Mouse (Mus musculus) right cerebral cortex, postnatal 25 days (tissue): Measurements from ENCODE around the gene Flna.

Experiments used
- DNase-seq: peaks from one replicate; pipeline ENCODE4 v3.0.0; 2022

Flna gene

DNA sequence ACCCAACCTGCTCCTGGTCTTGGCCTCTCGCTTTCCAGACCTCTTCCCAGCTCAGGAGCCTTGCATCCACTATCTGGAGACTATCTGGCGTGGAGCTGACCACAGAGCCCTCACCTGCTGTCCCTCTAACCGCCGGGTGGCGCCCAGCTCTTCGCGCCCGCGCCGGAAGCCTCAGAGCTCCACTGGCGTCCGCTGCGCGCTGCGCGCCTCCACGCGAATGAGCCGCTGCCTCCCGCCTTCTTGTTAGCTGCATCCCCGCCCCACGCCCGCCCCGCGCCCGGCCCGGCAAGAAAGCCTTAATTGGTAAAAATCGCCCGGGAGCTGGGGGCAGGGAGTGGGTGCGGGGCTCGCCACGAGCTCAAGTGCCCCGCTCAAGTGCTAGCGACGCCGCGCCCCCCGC lies at the start of gene Flna:
Flna (minus strand) TSS at position 206 of the 400 bp plus-strand sequence.
- peak; percentile 58 for DNase-seq

DNA sequence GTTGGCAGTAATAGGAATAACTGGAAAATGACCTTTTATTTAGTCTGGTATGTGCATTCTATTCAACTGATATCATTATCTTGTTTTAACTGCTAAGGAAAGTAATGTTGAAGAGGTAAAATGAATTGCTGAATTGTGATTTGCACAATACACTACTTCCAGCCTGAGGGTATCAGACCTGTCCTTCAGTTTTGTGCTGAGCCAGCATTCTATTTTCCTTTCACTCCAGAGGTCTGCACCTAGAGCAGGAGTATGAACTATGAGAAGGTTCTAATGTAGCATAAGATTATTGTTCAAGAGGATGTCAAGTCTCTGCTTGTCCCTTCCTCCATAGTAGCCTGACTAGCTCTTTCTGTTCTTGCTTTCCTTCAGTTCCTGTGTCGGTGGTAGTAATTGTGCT lies 48.7 kb upstream of the Flna start:
- no peak for DNase-seq

DNA sequence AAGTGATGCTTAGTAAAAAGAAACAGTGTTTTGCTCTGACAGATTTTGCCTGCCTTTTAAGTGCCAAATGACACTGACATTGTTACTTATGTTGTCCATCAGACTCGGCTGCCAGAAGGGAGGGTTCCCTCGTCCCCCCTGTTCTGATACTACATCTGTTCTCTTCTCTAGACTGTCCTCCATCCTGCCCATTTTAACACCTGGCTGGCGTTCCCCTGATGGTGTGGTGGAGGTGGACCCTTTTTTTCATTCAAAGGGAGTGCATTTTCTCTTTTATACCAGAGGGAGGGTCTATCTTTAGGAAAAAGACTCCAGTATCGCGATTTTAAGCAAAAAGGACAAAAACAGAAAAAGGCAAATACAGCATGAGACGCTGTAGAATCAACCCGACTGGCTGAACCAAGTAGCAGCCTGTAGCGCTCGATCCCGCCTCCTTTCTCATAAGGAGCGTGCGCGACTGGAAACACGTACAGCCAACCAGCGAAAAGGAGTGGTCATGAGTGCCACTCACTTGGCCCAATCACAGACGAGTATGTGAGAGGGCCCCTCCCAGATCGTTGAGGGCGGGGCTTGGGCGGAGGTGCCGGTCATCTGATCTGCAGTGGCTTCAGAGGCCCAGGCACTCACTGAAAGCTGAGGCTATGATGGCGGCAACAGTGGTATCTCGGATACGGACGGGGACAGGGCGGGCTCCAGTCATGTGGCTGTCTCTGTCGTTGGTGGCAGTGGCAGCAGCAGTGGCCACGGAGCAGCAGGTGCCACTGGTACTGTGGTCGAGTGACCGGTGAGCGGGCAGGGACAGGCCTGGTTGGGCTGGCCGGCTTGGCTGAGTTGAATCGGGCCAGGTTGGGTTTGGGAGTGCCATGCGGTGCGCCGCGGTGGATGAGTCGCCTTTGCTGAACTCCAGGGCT lies 47.2 kb upstream of the Flna start, which contains the start of gene Atp6ap1:
Atp6ap1 (plus strand) TSS at position 560 of the 911 bp plus-strand sequence.
- peak; percentile 93 for DNase-seq

DNA sequence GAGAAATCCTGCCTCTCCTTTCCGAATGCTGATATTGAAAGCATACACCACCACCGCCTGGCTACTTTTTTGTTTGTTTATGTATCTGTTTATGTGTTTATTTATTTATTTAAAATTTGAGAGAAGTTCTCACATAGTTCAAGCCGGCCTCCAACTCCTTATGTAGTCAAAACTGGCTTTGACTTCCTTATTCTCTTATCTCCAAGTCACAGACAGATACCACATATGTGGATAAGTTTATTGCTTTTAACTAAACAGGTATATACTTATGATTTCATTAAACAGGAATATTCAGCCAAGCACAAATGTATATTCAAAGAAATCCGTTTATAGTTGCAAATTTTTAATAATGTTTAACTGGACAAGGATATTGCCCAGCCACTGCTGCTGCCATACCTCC lies 43.8 kb upstream of the Flna start:
- DNase-seq: no peak

DNA sequence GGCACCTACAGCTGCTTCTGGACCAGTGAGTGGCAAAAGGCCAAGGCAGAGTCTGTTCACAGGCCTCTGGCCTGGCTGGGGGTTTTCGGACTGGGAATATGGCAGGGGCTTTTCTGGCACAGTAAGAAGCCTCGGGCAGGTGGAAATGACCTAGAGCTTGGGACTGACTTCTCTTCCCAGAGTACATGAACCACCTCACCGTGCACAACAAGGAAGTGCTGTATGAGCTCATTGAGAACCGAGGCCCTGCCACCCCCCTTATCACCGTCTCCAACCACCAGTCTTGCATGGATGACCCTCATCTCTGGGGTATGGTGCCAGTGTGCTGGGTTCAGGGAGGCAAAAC lies 33.4 kb upstream of the Flna start:
- no peak for DNase-seq

DNA sequence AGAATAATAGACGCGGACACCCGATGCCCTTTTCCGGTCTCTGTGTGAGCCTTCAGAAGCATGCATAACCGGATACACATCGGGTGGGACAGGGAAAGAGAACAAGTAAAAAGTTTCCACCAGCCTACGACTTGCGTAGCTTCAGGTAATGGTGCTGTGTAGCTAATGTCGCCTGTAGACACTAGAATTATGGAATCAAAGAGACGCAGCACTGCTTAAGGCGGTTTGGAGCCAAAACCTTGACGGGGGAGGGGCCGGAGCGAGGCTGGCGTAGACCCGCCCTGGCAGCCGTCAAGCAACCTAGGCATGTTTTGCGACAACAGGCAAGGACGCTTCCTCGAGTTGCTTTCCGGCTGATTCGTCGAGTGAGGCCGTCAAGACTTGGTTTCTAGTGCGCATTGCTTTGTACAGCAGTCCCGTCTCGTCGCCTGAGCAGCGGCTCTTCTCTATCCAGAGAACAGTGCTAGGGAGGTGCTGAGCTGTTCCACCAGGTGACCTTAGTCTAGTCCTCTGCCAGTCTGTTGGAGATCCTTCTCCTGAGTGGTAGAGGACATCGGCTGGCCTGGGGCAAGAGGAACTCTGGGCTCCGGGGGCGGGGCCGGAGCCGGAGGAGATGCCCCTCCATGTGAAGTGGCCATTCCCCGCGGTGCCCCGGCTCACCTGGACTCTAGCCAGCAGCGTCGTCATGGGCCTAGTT lies 32.9 kb upstream of the Flna start:
- peak; percentile 83 for DNase-seq

DNA sequence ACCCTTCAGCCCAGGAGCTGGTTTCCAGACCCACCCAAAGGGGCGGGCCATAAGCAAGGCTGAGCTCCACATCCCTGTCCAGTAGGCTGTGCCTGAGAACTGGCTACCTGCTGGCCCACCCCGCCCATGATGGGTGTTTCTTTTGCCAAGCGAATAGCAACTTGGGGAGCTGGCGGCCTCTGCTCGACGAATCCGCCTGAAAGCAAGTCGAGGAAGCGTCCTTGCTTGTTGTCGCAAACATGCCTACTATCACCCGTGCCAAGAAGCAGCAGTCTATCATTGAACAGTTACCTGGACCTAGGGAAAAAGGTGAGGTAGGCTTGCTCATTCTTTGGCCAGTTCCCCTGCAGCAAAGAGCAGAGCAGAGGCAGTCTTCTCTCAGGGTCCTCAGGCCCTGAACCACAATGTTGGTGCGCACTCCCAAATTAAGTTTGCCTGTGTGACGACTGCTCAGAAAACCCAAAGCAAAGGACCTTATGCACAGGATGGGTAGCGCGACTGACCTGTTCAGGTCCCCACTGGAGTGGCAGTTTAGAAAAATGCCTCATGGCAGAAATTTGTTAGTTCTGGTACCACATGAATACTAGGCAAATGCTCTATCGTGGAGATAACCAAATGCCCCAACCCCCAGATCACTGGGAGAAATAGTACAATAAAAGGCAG lies 32.2 kb upstream of the Flna start, which contains the start of the genes Taz and Dnase1l1:
Taz (plus strand) TSS at position 181 of the 663 bp plus-strand sequence.
Dnase1l1 (minus strand) TSS at position 606 of the 663 bp plus-strand sequence.
- peak; percentile 44 for DNase-seq

DNA sequence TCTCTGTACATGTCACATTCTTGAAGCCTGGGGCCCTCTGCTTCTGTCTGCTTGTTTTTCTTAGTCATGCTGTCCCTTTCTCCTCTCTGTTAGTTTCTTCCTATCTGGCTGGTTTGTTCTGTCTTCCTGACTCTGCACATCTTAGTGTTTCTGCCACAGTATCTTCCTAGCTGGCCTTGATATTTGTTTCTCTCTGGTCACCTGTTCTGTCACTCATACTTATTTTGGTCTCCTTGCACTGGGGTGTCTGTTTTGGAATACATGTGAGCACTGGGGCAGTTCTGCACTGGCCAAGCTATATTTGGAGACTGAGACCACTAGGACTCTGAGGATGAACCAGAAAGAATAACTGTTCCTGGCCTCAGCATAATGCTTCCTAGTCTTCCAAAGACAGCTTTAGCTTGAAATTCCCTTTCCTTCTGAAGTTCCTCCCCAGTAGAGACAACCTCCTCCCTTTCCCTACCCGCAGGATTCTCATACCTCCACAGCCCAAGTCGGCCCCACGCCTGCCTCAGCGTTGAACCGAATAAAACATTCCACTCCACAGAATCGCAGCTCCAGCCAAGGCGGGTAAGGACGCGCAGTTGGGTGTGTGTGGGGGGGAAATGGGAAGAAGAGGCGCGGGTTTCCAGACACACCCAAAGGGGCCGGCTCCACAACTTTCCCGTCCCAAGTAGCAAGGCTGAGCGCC lies 31.6 kb upstream of the Flna start:
- no peak for DNase-seq

DNA sequence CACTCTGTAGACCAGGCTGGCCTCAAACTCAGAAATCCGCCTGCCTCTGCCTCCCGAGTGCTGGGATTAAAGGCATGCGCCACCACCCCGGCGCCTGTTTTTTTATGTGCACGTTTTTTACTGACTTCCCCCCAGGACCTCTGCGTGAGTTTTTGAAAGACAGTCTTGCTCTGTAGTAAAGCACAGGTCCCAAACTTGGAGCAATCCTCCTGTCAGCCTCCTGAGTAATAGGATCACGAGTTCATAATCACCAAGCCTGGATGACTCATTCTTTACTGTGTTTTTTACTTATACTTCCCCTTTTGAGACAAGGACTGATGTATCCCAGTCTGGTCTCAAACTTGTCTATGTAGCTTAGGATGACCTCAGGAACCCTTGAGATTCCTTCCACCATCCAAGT lies 28.3 kb upstream of the Flna start:
- DNase-seq: no peak

DNA sequence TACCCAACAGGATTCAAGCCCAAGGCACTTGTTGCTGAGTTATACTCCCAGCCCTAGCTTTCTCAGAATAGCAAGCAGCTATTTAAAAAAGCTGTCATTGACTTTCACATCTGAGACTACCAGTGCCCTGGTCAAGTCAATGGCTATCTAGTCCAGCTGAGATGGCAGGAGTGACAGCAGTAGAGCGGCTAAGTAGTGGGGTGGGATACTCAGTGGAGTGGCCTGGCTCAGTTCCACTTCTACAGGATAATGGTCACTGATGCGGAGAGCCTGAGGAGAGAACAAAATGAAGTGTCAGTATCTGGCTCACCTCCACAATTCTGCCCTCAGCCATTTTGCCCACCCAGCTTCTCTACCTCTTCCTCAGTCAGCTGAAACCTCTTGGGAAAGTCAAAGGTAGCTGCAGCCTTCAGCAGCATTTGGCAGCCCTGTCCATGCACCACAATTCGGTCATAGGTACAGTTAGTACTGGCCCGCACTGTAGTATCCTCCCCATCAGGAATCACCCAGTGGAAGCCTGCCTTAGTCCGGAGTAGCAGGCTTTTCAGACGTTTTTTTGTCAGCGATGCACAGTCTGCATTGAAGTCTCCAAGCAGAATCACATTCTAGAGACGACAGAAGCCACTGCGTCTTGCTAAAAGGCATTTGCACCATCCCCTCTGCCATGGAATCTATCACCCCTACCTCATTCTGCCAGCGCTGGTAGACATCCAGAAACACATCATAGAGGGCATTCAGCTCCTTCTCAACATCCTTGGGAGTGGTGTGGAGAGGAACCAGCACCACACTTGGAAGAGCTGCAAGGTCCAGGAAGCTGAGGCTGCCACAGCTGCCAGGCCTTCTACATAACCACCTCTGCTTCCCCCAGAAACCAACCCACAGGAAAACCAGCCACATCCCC lies 24.1 kb upstream of the Flna start:
- DNase-seq: no peak

DNA sequence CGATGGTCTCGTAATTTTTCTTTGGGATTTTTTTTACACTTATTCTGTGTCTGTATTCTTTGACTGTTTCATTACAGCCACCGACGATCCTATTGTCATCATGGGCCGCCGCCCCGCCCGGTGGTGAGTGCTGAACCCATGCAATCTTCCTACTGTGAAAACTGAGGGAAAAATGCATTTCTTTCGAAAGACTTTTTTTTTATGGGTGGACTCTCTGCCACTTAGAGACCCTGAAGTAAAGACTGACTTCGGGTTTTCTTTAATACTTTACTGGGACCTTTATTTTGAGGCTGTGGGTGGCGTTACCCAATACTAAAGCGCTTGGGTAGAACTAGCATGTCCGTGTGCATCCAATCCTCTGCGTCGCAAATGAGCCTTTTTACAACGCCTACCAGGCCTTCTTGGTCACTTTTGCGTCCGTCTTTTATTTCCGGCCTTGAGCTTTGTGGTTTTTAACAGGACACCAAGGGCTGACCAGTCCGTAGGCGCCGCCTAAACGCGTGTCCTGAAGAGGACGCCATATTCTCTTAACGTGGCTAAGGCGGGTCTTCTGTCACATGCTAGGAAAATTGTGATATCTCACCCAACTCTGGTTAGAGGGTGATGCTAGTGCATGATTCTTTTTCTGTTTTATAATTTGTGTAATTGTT lies 21.4 kb upstream of the Flna start:
- no peak for DNase-seq

DNA sequence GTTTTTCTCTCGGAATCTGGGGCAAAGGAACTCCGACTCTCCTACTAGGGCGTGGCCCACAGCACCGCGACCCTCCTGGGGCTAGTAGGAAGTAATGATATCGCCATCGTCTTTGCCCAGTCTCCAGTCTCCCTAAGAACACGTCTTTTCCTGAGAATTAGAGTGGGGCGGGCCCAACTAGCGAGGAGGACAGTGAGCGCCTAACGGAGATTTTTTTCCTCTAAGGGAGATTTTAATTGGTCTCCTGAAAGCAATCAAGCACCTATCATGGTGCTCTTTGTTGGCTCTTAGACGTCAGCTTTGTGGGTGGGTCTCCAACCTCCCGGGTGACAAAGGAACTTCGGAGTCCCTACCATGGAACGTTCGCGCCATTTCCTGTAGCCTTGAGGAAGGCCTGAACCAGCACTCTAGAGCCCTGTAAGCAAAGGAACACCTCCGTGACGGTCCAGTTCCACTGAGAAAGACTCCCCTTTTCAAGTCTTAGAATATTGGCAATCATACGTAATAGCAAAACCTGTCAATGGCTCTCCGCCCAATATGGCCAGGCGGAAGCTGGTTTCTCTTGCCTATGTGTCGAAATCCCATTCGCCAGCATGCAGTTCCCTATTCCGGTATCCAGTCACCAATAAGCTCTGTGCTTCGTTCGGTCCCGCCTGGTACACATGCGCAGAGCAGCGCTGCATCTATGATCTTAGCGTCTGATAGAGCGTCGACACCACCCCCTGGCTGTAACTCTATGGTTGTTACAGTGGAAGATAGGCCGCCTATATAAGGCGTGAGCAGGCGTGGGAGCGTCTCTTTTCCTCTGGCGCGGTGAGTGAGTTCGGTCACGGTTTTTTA lies 20.7 kb upstream of the Flna start, which contains the start of gene Rpl10:
Rpl10 (plus strand) TSS at position 751 of the 840 bp plus-strand sequence.
- DNase-seq: peak; percentile 84

DNA sequence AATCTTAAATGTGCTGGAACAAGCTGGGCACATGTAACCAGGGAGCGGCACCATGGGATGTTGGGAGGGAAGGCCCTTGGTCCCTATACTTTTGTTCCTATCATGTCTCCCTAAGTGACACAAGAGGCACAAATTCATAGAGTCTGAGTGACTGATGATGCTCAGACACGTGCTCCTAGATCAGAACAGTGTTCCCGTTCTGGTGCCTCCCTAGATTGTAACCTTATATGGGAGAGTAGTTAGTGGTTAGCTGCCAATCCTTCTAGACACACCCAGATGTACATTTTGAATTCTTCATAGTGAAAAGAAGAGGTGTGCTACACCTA lies 20.1 kb upstream of the Flna start:
- DNase-seq: no peak

DNA sequence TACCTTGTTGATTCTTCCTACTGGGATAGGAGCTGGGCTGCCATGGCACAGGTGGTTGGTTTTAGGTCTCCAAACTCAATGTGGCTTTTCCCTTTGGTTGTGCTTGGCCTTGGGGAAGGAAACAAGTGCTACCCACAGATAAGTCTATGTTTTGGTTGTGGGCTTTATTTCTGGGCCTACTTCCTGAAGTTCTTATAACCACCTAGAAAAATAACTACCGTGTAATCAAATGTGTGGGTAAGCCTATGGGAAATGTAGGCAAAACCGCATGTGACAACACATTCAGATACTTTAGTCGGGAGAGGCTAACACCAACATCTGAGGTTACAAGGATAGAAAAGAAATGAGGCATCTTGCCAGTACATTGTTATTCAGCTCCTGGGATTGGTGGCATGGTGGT lies 8.1 kb upstream of the Flna start:
- DNase-seq: no peak

DNA sequence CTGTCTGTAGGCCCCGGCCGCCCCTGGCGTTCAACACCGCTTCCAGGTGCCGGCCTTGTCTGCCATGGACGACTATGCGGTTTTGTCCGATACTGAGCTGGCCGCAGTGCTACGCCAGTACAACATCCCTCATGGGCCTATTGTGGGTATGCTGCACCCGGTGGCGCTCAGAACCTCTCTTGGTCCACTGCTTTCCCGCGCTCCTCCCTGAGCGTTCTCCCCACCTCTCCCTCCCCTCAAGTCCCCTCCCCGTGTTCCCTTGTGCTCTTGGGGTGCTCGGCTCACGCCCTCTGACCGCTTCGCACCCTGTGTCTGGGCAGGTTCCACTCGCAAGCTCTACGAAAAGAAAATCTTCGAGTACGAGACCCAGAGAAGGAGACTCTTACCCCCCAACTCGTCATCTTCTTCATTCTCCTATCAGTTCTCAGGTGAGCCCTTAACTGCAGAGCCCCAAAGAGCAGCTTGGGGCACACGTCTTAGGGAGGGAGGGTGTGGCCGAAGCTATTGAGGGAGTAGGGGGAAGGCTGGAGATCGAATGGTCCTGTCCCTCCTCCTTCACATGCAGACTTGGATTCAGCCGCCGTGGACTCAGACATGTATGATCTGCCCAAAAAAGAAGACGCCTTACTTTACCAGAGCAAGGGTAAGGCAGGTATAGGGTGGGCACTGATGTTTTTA lies 5.4 kb upstream of the Flna start:
- DNase-seq: no peak

DNA sequence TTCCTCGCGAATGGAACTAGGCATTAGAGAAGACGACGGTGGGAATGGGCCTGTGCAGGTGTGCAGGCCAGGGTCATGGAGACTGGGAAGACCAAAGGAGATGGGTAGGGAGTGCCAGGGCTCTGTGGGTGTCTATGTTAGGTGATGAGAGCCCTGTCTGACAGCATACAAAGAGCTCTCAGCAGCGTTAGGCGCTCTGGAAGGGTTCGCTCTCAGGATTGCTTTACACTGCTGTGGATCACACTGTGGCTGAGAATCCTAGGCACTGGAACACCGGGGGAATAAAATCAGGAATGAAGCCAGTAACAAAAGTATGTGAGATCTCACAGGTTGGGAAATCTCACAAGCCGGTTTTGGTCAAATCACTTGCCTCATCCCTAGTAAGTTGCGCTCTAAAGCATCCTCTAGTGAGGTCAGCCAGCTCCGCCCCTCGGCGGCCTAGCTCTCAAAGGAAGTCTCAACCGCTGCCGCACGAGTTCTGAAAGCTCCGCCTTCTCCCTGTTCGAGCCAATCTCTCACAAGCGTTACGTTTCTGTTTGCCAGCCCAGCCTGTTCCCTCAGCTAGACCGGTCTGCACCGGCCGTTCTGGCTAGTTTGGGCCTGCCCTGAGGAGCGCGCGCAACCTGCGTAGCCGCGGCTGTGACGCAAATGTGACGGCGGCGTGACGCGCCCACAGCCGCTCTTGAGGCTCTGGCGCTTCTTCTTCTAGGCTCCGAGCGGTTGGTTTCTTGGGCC lies 4.7 kb upstream of the Flna start, which contains the start of gene Emd:
Emd (plus strand) TSS at position 535 of the 735 bp plus-strand sequence.
- peak; percentile 87 for DNase-seq

DNA sequence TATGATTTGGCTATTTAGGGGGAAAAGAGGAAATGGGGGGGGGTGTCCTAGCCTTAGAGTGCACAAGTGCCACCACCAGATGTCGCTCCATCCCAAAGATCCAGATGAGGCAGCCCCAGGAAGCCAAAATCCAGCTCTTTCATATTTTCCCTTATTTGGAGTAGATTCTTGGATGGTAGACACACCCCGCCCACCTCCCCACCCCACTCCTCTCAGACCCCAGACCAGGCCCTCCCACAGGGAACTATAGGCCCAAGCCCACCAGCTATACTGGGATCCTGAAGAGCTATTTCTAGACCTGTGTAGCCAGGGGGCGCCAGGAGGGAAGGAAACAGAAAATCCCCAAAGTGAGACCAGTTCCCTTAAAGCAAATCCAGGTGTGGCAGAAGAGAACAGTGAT lies 969 bp downstream of the Flna start:
- no peak for DNase-seq

DNA sequence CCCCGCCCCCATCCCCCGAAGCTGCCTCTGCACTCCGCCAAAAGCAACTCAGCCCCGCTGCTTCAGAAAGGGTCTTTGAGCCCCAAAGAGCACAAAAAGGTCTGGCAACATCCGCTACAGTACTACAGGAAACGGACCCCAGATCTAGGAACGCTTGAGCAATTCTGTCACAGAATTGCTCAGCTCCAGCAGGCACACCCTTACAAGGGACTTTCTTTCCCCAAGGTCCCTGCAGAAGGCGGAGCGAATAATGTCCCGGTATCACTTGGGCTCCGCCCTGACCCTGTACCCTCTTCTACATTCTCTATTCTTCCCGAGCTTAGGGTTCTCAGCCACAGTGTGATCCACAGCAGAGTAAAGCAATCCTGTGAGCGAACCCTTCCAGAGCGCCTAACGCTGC lies 2.9 kb downstream of the Flna start:
- DNase-seq: no peak

DNA sequence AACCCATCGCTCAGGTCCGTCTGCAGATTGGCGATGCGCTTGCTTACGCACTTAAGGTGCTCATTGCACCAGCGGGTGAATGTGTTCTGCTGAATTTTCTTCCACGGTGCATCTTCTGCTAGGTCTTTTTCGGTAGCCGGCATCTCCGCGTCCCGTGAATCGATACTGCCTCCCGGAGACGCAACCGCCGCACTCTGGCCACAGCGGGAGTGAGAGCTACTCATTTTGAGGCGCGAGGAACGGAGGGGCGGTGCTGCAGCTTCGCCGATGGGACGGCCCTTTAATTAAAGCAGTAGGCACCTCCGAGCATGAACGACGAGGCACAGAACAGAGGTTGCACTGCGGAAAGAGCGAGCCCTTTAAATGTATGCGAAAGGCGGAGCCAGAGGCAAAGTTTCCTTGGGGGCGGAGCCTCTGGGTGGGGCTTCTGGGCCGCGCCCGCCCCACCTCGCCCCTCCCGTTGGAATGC lies 3.4 kb downstream of the Flna start:
- peak; percentile 81 for DNase-seq
